Mouse (Mus musculus) lung, adult 2 months (tissue): ENCODE measurements around the gene Magix.

Source experiments
- CTCF ChIP-seq: fragments of 200-500 bp; IDR thresholded peaks from 2 replicates; pipeline ENCODE4 v1.5.1; 2011; ENCODE audit warnings: mild to moderate bottlenecking, low read length, control low read depth; ENCODE audit not compliant: insufficient read depth
- POLR2A ChIP-seq: fragments of 200-500 bp; IDR thresholded peaks from 2 replicates; pipeline ENCODE4 v1.6.1; 2011; ENCODE audit warnings: low read depth, mild to moderate bottlenecking, control low read depth, low read length, borderline replicate concordance; ENCODE audit errors: extremely low read depth

DNA sequence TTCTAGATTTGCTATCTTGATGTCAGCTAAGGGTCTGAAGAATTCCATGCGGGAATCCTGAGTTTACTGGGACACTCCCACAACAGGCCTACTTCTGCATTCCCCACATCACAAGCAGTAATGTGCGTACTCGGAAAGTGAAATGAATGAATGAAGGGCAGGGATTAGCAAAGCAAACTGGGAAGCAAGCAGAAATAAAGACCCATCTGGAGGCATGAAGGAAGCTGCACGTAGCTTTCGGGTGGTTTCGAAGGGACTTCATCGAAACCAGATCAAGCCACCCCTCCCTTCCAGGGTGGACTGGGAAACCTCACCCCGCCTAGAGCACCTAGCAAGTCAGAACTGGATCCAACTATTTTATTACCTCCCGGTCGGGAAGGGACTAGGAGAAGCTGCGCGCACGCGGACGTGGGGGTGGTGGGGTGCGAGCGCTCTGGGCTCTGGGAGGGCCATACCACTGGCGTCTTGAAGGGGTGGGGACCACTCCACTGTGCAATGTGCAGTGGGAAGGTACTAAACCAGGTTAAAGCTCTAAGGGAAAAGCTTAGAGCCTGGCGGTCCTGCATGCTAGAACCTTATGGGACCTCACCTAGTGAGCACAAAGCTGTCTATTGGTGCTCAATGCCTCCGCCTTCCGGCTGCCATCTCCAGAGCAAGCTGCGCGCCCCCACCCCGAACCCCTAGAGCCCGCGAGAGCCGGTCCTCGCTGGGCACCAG is 6.6 kb downstream of the Magix start:
- TF ChIP-seq POLR2A (no peak), CTCF (no peak)
